Mouse (Mus musculus): ENCODE measurements around the gene B3gat3. TPM values are rescaled to one million over a fixed set of nuclear protein-coding genes. Genes with fewer than 3 reads are reported as not detected.

B3gat3 gene
- polyA plus RNA-seq, 1 experiment from 2014 or later = 88.7 TPM

- peaks cover 23% of the 10 kb centered on the region for H3K4me1 ChIP-seq (replicated peaks)
- no peaks in the 10 kb centered on the region for H3K9me3 ChIP-seq
- ATAC-seq (ENCODE audit: low read depth) = no peak
- no peaks in the 10 kb centered on the region for H3K27me3 ChIP-seq
- H3K9ac ChIP-seq = peak overlapping the region; percentile 79
- WGBS = 82% methylated on average over 7 of the region's 7 CpGs
- peak overlapping the region; percentile 71 for H3K4me2 ChIP-seq
- H3K36me3 ChIP-seq = peaks cover 21% of the 10 kb centered on the region
- 0 out of 2 replicates have a peak overlapping the region, but pooled peaks have one; percentile 54 for H3K4me3 ChIP-seq
- no peak overlapping the region for H3K27ac ChIP-seq (replicated peaks)
Observed at GRCm38 (mm10) chr19:8930771-8931170, 10.6 kb downstream of the B3gat3 start.

DNA sequence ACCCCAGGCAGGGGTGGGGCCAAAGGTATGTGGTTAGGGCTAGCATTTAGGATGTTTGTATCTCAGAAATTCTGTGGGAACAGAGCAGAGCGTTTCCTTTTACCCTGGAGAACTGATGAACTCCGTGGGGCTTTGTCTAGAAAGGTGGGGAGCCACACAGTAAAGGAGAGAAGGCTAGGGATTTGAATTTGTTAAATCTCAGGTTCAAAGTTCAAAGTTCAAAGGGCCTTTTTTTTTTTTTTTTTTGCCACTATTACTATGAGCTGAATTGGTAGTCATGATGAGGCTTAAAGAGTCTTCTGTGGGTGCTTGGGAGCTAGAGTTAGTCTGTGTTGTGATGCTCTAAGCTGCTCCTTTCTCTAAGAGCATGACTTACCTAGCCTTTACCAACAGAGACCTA is 16.6 kb downstream of the B3gat3 start:
- Histone ChIP-seq H3K9me3 (no peaks in the 10 kb centered on the region), H3K36me3 (peaks cover 8% of the 10 kb centered on the region), H3K27ac (replicated peaks) (no peak overlapping the region), H3K4me2 (no peak overlapping the region), H3K4me3 (no peak overlapping the region), H3K27me3 (no peaks in the 10 kb centered on the region), H3K4me1 (replicated peaks) (peaks cover 13% of the 10 kb centered on the region), H3K9ac (no peak overlapping the region)
- ATAC-seq (ENCODE audit: low read depth) = no peak
- WGBS = 88% methylated on average over 2 of the region's 2 CpGs

- Histone ChIP-seq H3K4me3 (peak overlapping the region; percentile 96; the same call in 1 of the 2 replicates), H3K9ac (peak overlapping the region; percentile 100), H3K27ac (replicated peaks) (no peak overlapping the region), H3K4me1 (replicated peaks) (peaks cover 44% of the 10 kb centered on the region), H3K36me3 (peaks cover 26% of the 10 kb centered on the region), H3K9me3 (no peaks in the 10 kb centered on the region), H3K27me3 (no peaks in the 10 kb centered on the region), H3K4me2 (peak overlapping the region; percentile 77)
- no peak; the same call in 1 of the 2 replicates for ATAC-seq (ENCODE audit: low read depth)
- WGBS = 79% methylated on average over 15 of the region's 15 CpGs
Observed at GRCm38 (mm10) chr19:8940526-8941133, 20.5 kb downstream of the B3gat3 start.

DNA sequence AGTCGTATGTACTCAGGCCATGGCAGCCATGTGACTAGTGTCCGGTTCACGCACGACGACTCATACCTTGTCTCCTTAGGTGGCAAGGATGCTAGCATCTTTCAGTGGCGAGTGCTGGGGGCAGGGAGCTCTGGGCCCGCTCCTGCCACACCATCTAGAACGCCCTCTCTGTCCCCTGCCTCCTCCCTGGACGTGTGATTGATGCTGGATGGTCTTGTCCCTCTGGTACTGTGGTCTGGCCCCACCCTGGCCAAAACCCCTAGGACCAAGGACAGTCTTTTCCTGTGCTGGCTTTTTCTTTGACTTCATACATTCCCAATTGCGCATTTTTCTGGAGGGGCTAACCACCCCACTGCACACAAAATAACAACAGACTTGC is 21.0 kb downstream of the B3gat3 start:
- H3K27ac ChIP-seq (replicated peaks) = peak overlapping the region; percentile 95
- peak overlapping the region; percentile 96 for H3K4me3 ChIP-seq
- ATAC-seq (ENCODE audit: low read depth) = peak; percentile 25
- H3K4me1 ChIP-seq (replicated peaks) = peaks cover 44% of the 10 kb centered on the region
- WGBS = 22% methylated on average over 10 of the region's 10 CpGs
- peak overlapping the region; percentile 100 for H3K9ac ChIP-seq
- peaks cover 31% of the 10 kb centered on the region for H3K36me3 ChIP-seq
- no peaks in the 10 kb centered on the region for H3K27me3 ChIP-seq
- H3K9me3 ChIP-seq = no peaks in the 10 kb centered on the region
- peak overlapping the region; percentile 77 for H3K4me2 ChIP-seq

GRCm38 (mm10) chr19:8941515-8942217 is 21.5 kb downstream of the B3gat3 start, which contains the start of gene Mta2:
Gene Mta2 (plus strand): TSS chr19:8941875.
- Histone ChIP-seq H3K36me3 (peaks cover 33% of the 10 kb centered on the region), H3K4me2 (peak within 1 kb of the TSS; percentile 77), H3K4me1 (replicated peaks) (peaks cover 44% of the 10 kb centered on the region), H3K4me3 (peak within 1 kb of the TSS; percentile 96), H3K27ac (replicated peaks) (peak within 1 kb of the TSS; percentile 95), H3K9me3 (no peaks in the 10 kb centered on the region), H3K9ac (peak within 1 kb of the TSS; percentile 100), H3K27me3 (no peaks in the 10 kb centered on the region)
- under 1% methylated on average over 64 of the region's 64 CpGs for WGBS
- peak; percentile 94 for ATAC-seq (ENCODE audit: low read depth)

- Histone ChIP-seq H3K36me3 (peaks cover 37% of the 10 kb centered on the region), H3K4me3 (peak overlapping the region; percentile 96), H3K27ac (replicated peaks) (peak overlapping the region; percentile 95), H3K4me2 (peak overlapping the region; percentile 77), H3K9me3 (no peaks in the 10 kb centered on the region), H3K4me1 (replicated peaks) (peaks cover 44% of the 10 kb centered on the region), H3K27me3 (no peaks in the 10 kb centered on the region), H3K9ac (peak overlapping the region; percentile 100)
- WGBS = under 1% methylated on average over 46 of the region's 46 CpGs
- no peak; the same call in 1 of the 2 replicates for ATAC-seq (ENCODE audit: low read depth)
Observed at GRCm38 (mm10) chr19:8942276-8942964, 22.2 kb downstream of the B3gat3 start.

GRCm38 (mm10) chr19:8943047-8943446 is 22.9 kb downstream of the B3gat3 start:
- Histone ChIP-seq H3K27ac (replicated peaks) (no peak overlapping the region), H3K9me3 (no peaks in the 10 kb centered on the region), H3K27me3 (no peaks in the 10 kb centered on the region), H3K4me3 (peak overlapping the region; percentile 96), H3K4me1 (replicated peaks) (peaks cover 44% of the 10 kb centered on the region), H3K9ac (peak overlapping the region; percentile 100), H3K36me3 (peaks cover 40% of the 10 kb centered on the region), H3K4me2 (peak overlapping the region; percentile 77)
- ATAC-seq (ENCODE audit: low read depth) = no peak
- WGBS = 82% methylated on average over 2 of the region's 2 CpGs

GRCm38 (mm10) chr19:8944062-8944461 is 23.9 kb downstream of the B3gat3 start:
- peak overlapping the region; percentile 9 for H3K4me3 ChIP-seq
- ATAC-seq (ENCODE audit: low read depth) = no peak

GRCm38 (mm10) chr19:8944750-8945149 is 24.6 kb downstream of the B3gat3 start:
- no peaks in the 10 kb centered on the region for H3K9me3 ChIP-seq
- peak overlapping the region; percentile 55 for H3K9ac ChIP-seq
- H3K27me3 ChIP-seq = no peaks in the 10 kb centered on the region
- WGBS = 40% methylated on average over 5 of the region's 5 CpGs
- peaks cover 57% of the 10 kb centered on the region for H3K36me3 ChIP-seq
- ATAC-seq (ENCODE audit: low read depth) = no peak
- H3K4me1 ChIP-seq (replicated peaks) = peaks cover 44% of the 10 kb centered on the region
- peak overlapping the region; percentile 77 for H3K4me2 ChIP-seq
- peak overlapping the region; percentile 21 for H3K4me3 ChIP-seq
- no peak overlapping the region for H3K27ac ChIP-seq (replicated peaks)

More at GRCm38 (mm10) chr19:8944062-8944461, 23.9 kb downstream of the B3gat3 start:
- H3K9ac ChIP-seq = peak overlapping the region; percentile 55
- H3K27ac ChIP-seq (replicated peaks) = 0 out of 2 replicates have a peak overlapping the region, but pooled peaks have one; percentile 4
- no peaks in the 10 kb centered on the region for H3K27me3 ChIP-seq
- no peaks in the 10 kb centered on the region for H3K9me3 ChIP-seq
- peak overlapping the region; percentile 77 for H3K4me2 ChIP-seq
- WGBS = 70% methylated on average over 5 of the region's 5 CpGs
- peaks cover 51% of the 10 kb centered on the region for H3K36me3 ChIP-seq
- peaks cover 44% of the 10 kb centered on the region for H3K4me1 ChIP-seq (replicated peaks)

DNA sequence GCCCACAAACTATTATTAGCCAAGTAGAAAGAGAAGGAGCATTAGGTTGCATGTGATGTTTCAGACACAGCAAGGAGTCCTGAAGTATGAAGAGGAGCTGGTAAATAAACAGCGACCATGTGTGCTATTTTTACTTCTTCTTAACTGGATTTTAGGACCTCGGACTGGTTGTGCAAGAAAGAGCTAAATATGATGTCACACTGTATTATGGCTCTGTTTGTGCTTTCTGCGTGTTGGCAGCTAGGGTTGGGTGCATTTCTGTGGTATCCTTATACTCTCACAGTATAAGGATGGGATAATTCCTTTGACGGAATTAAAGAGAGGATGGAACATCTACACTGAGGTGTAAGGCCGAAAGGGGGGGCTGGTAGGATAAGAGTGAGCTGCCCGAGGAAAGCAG is 25.1 kb downstream of the B3gat3 start:
- peak overlapping the region; percentile 77 for H3K4me2 ChIP-seq
- WGBS = 90% methylated on average over 6 of the region's 6 CpGs
- no peaks in the 10 kb centered on the region for H3K27me3 ChIP-seq
- peaks cover 42% of the 10 kb centered on the region for H3K4me1 ChIP-seq (replicated peaks)
- H3K9ac ChIP-seq = peak overlapping the region; percentile 55; the same call in 1 of the 2 replicates
- no peak for ATAC-seq (ENCODE audit: low read depth)
- H3K36me3 ChIP-seq = peaks cover 62% of the 10 kb centered on the region
- H3K27ac ChIP-seq (replicated peaks) = no peak overlapping the region
- H3K9me3 ChIP-seq = no peaks in the 10 kb centered on the region
- peak overlapping the region; percentile 21; the same call in 1 of the 2 replicates for H3K4me3 ChIP-seq

- Histone ChIP-seq H3K27me3 (no peaks in the 10 kb centered on the region), H3K9me3 (no peaks in the 10 kb centered on the region), H3K9ac (no peak overlapping the region), H3K4me1 (replicated peaks) (peaks cover 37% of the 10 kb centered on the region), H3K36me3 (peaks cover 79% of the 10 kb centered on the region), H3K4me2 (no peak overlapping the region), H3K27ac (replicated peaks) (no peak overlapping the region), H3K4me3 (no peak overlapping the region)
- WGBS = 94% methylated on average over 7 of the region's 7 CpGs
- ATAC-seq (ENCODE audit: low read depth) = no peak
Observed at GRCm38 (mm10) chr19:8946929-8947328, 26.8 kb downstream of the B3gat3 start.

GRCm38 (mm10) chr19:8950190-8950589 is 30.0 kb downstream of the B3gat3 start:
- H3K4me3 ChIP-seq = no peak overlapping the region
- 97% methylated on average over 5 of the region's 5 CpGs for WGBS
- H3K9ac ChIP-seq = no peak overlapping the region
- H3K36me3 ChIP-seq = peaks cover 77% of the 10 kb centered on the region
- no peak for ATAC-seq (ENCODE audit: low read depth)
- no peaks in the 10 kb centered on the region for H3K27me3 ChIP-seq
- H3K9me3 ChIP-seq = no peaks in the 10 kb centered on the region
- no peak overlapping the region for H3K4me2 ChIP-seq
- no peak overlapping the region for H3K27ac ChIP-seq (replicated peaks)
- H3K4me1 ChIP-seq (replicated peaks) = peaks cover 37% of the 10 kb centered on the region

Measured in neural tube, embryonic 13.5 days (tissue).